Mouse (Mus musculus) megakaryocyte progenitor cell, adult 5-6 weeks (primary cell): ENCODE results near the gene Gpr37l1. TPM values are rescaled to one million over a fixed set of nuclear protein-coding genes. Genes with fewer than 3 reads are reported as not detected.

Experiments used
- ATAC-seq: replicated peaks from 2 replicates; pipeline ENCODE4 v1.8.0; 2016; ENCODE audit warnings: mild to moderate bottlenecking, moderate TSS enrichment, inconsistent platforms; ENCODE audit not compliant: poor library complexity
- total RNA-seq, 2 experiments: library from RNA; stranded (forward) in 1 of 2; stranded (reverse) in 1 of 2; fragments of 157-497, 149-512 nt in 1 of 2; fragments of 200-1000 nt in 1 of 2; gene quantifications; 2 replicates each; pipeline versions ENCODE4 v1.2.3 to v1.2.4; 2015 to 2017

Gpr37l1 gene
- total RNA-seq, 2 experiments from 2014 or later = not detected

DNA sequence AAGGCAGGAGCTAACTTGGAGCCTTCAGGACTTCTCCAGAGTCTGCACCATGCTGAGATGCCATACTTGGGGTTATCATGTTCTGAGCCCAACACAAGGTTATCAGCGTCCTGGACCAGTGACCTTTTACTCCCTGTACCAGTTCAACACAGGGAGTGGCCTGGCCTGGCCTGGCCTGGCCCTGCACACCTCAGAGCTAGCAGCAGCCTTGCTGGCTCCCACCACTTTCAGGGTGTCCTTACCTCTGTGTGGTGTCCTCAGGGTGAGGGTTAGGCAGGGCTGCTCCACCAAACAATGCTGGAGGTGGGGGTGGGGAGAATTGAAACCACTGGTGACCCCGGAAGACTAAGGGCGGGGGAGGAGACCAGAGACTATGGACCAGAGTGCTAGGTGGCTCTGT is 15.5 kb upstream of the Gpr37l1 start:
- ATAC-seq = no peak

DNA sequence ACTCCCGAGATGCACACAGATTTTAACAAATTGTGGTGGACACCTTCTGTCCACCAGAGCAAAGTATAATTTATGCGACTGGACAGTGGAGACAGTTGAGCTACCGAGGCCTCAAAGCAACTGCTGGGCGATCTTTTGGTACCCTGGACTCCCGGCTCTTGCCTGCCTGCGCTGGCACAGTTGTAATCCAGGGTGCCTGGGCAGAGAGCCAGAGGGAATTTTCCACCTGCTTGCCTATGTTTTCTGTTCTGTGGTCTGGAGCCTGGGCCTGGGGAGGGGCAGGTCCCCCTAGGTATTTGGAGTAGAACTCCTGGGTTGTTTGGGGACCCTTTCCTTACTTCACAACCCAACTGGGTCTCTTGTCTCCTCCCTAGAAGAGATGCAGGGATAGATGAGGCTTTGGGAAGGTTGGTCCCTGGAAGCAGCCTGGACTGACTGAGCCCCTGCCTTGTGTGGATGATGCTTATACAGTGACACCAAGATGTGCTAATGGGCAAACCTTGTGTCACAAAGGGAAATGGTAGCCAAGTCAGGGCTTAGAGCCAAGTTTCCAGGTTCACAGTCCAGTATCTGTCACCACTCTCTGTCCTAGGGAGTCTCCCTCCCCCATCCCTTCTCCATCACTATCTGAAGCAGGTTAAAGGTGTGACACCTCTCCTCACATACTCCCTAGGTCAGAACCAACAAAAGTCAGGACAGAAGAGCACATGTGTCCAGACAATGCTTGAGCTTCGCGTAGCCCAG is 14.6 kb upstream of the Gpr37l1 start:
- no peak for ATAC-seq

DNA sequence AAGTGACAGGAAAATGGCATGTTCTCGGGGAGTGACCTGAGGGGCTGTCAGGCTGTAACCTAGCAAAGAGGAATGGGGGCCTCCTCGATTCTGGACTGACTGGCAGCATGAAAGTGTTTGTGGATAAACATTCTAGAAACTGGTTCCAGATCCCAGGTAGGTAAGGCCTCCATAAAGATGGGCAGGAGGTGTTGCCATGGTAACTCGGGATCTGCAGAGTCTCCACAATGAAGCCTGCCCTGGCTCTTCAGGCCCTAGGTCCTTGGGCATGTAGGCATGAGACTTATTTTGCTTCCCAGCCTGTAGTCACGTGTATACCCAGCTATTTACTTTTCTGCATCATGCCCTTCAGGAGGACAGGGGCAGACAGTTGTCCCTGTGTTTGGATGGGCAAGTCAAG is 13.8 kb upstream of the Gpr37l1 start:
- ATAC-seq = no peak

DNA sequence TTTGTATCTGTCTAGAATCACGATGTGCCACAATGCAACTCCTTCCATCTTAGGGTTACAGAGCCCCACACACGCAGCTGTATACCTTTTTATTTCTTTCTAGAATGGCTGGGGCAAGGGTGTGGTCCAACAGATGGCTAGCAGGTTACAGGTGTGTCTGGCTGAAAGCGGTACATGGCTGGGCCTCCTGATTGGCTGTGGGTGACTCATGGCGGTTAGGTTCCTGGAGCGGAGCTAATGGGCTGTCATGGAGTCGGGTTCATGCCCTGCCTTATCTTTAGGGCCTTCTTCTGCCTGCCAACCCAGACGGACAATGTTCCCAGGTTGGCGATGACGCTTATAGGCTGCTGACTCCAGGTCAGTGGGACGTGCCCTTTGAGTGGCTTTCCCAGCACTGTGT is 13.3 kb upstream of the Gpr37l1 start:
- ATAC-seq = no peak

DNA sequence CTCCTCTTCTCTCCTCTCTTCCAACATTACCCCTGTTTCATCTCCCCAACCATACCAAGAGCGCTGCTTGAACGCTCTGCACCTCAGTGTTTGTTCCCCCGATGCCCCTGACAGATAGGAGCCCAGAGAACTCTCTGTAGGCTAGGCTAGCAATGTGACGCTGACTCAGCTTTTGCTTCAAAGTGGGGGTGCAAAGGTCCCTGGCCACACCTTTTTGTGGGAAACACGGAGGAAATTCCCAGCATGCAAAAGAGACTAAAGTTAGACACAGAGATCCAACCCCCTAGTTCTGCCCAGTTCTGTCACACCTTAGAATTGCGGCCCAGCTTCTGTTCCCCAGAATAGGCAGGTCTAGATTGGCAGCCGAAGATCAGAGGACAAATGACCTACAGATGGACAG is 11.4 kb upstream of the Gpr37l1 start:
- no peak for ATAC-seq

DNA sequence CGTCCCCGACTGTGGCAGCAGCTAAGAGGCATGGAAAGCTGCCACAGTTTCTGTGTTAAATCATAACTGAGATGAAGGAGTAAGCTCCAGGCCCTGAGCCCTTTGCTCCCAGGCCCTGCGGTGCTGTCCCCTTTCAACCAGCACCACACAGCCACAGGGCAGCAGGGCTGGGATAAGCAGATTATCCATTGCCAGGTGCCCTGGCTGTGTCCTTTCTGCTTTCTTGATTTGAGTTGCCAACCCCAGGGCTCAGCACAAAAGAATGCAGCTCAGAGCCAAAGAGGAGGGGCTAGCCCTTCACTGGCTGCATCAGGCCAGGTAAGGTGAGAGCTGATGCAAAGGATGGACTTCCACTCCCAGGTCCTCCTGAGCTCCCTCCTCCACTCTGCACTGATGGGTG is 10.2 kb upstream of the Gpr37l1 start:
- no peak for ATAC-seq

DNA sequence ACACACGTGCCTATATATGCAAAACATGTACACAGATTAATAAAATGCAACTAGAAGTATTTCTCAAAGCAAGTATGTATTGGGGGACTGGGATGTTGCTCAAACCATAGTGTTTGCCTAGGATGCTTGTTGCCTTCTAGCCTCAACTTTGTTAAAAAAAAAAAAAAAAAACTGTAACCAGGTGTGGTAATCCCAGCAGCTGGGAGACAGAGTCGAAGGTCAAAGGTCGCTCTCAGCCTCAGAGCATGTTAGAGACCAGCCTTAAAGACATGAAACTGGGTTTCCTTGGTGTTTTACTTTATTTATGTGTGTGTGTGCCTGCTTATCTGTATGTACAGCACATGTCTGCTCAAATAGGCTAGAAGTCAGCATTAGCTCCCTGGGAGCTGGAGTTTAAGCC is 7.7 kb upstream of the Gpr37l1 start:
- ATAC-seq = no peak

DNA sequence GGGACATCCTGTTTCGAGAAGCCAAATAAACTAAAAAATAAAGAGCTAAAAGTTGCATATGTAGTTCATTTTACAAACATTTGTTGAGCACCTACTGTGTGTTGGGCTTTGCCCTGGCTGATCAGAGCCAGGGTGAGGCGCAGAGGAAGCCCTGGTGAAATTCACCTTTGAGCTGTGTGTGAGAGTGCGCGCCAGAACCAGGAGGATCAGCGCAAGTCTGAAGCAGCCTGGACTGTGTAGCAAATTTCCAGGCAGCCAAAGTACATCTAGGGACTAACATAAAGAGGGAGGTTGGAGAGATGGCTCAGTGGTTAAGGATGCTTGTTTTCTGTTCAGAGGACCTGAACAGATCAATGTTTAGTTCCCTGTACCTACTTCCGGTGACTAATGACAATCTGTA is 5.8 kb upstream of the Gpr37l1 start:
- no peak for ATAC-seq

DNA sequence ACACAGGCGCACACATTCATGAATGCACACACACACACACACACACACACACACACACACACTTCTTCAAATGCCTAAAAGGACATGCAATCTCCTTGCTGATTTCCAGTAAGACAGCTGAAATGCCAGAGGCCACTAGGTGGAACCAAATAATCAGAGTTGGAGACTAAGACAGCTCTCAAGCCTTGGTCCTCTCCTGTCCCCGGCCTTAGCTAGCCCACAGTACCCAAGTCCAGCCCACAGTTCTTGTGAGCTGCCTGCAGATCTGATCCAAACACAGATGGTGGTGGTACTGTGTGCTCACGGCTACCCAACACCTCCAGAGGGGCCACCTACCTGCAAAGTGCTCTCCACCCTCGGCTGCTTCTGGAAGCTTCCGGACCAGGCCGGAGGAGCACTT is 4.5 kb upstream of the Gpr37l1 start:
- peak; percentile 71 for ATAC-seq

DNA sequence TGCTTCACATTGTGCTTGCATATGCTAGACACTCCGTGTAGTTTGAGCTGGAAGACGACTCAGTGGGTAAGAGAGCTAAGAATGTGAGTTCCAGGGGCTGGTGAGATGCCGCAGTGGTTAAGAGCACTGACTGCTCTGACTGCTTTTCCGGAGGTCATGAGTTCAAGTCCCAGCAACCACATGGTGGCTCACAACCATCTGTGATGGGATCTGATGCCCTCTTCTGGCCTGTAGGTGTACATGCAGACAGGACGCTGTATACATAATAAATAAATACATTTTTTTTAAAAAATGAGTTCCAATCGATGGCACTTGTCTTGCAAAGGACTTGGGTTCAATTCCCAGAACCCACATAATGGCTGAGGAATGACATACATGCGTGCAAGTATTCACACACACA is 3.7 kb upstream of the Gpr37l1 start:
- ATAC-seq = no peak

DNA sequence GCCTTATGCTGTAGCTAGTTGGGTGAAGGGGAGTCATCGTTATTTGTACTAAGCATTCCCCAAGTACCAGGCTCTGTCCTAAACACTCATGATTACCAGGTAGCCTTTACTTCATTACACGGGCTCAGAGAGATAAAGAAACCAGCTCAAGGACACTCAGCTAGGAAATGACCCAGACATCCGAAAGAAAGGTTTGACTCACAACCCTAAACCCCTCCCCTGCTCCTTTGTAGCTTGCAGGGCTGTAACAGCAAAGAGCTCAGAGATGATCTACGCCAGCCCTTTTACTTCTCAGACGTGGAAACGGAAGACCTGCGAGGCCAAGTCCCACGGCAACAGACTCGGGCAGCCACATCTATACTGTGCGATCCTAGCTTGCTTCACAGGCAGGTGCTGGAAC is 2.8 kb upstream of the Gpr37l1 start:
- ATAC-seq = no peak

DNA sequence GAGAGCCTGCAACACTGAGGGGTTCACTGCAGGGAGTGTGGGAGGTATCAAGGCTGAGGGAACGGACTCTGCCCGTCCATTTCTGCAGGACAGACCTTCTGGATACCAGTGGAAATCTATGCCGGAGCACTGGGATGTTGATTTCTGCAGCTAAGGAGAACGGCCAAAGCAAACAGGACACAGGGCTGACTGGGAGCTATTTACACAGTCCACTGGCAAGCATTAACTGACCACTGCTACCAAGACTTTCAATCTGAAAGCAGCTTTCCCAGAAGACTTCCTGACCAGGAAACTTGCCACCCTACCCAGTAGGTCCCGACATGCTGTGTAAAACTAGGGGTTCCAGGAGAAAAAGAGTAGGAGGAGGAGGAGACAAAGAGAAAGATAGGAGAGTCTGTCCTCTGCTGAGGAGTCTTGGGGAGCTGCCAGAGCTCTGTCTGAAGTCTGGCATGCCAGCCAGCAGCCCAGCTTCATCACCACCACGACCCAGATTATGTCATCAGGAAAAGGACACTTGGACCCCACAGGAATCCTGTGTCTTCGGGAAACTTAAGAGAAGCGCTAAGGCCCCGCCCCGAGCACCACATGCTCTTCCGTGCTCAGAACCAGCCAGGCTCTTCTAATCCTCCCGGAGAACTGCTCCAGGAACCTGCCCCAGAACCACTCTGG is 2.2 kb upstream of the Gpr37l1 start:
- ATAC-seq = no peak

DNA sequence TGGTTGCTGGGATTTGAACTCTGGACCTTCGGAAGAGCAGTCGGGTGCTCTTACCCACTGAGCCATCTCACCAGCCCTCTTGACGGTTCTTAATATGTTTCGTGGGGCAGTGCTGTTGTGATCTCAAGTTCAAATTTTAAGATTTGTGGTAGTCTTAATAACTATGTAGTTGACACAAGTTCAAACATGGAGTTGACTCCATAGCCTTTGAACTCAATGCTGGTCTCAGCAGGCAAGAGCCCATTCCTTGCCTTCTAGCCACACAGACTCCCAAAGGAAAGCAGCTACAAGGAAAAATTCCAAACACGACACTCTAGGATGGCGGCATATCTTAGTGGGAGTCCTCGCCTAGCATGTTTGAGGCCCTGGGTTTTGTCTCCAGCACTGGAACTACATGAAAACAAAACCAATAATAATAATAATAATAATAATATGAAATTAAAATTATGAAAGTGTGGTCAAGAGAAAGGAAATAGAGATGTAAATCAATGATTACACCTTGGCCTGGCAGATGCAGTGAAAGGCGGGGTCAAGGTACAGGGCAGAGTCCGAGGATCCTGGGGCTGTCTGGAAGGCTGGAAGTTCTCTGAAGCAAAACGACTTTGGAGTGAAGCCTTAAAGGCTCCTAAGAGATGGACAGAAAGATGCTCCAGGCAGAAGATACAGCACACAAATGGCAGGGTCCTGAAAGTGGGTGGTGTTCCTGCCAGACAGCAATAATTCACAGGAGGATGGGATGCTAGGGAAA is 1.1 kb upstream of the Gpr37l1 start:
- ATAC-seq = no peak

DNA sequence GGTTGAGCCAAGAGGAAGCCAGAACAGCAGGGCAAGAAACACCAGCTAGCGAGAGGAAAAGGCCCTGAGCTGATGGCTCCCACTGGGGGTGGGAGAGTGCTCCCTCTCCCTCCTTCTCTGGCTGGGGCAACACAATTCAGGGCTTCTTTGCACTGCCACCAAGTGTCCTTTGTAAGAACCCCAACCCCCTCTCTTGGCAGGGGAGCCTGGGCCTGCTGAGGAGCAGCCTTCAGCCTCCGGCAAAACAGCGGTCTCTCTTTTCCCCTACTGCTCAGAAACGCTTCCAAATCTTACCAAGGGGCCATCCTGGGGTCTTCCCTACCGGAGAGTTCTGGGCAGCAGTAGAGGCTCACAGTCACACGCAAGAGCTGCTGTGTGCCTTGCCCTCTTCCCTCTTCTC is 4.8 kb downstream of the Gpr37l1 start:
- no peak for ATAC-seq

DNA sequence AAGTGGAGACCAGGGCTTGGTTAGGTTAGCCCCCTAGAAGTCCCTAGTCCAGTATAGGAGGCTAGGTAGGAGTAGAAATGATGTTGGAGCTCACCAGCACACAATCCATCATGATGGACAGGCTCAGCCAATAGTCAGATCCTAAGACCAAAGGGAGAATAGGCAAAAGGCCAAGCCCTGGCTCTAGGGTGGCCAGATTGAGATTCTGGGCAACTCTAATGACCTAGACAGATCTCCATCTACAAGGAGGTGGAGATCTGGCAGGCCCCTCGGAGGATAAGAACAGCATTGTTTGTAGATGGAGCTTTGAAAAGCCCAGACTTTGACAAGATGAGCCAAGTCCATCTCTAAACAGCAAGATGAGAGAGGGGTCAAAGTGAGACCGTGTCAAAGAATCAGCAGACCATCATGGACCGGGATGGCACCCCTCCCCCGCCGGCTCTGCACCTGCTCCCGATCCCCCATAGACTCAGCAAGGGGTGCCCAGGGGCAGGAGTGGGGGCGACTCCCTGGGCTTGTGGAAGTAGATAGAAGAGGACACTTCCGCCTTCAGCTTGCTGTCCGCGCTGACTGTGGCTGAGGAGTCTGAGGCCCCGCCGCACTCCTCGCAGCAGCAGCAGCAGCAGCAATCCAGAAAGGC is 7.0 kb downstream of the Gpr37l1 start:
- ATAC-seq = no peak

DNA sequence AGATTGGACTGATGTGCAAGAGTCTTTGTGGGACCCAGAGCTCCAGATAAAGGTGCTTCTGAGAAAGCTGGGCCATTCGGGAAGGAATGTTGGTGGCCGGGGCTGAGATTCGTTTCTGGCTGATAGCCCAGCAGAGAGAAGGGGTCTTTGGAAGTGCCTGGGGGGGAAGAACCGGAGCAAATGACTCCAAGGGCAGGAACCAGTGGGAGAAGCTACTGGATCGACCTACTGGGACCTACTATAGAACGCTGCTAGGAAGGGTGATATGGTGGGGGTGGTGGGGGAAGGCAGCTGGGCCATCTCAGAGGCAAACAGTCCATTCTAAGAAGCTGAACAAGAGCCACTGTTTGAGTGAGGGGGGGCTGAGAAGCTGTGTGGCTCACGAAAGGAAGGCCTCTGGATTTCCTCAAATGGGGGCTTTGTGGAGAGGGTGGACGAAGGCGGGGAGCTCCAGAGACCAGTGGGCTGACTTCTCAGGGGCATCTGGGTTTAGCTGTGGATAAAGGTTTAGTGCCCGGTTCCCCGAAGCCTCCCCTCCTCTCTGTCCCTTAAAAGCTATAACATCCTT is 7.8 kb downstream of the Gpr37l1 start:
- no peak for ATAC-seq

DNA sequence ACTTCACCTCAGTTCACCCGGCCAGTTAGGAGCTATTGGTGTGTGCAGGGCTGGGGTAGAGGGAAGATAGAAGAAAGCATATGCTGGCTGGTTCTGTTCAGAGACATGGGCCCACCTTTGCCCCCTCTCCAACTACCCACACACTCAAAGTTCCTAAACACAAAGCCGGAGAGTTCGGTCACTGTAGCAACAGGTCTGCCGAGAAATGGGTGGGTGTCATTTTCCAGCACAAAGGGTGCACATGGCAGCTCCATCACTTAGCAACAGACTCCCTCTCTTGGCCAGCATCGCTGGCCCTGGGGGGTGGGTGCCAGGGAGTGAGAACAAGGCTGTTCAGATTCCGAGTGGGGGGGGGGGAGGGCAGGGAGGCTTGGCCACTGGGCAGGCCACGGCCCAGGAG is 8.4 kb downstream of the Gpr37l1 start:
- no peak for ATAC-seq

DNA sequence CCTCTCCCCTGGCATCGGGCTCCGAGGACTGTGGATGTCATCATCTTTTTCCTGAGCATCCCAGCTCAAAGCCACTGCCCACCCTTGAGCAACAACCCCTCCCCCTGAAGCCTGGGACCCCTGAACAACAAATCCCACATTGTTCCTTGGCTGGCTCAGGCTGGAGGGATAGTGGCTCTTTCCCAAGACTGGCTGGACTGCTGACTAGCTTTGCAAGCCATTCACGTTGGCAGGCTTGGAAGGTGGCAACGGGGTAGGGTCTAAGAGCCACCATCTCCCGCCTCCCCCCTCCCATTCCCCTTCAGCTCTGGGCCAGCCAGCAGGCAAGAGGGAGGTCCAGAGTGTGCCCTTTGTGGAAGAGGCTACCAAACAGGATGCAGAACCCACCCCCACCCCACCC is 8.8 kb downstream of the Gpr37l1 start:
- no peak for ATAC-seq

DNA sequence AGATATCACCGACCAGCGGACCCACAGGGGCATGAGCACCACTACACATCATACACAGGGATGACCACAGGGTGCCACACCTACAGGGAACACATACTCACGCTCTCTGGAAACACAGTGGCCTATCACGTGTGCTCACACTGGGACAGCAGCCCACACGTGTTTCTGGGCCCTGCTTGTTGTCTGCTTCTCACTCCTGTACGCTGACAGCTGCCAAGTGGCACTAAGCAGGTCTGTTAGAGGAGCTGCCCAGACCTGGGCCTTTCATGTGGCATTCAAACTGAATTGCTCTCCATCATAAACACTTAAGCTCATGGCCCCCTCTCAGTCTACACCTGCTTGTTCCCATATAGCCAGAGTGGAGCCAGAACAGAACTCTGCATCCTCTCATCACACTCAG is 11.2 kb downstream of the Gpr37l1 start:
- ATAC-seq = no peak

DNA sequence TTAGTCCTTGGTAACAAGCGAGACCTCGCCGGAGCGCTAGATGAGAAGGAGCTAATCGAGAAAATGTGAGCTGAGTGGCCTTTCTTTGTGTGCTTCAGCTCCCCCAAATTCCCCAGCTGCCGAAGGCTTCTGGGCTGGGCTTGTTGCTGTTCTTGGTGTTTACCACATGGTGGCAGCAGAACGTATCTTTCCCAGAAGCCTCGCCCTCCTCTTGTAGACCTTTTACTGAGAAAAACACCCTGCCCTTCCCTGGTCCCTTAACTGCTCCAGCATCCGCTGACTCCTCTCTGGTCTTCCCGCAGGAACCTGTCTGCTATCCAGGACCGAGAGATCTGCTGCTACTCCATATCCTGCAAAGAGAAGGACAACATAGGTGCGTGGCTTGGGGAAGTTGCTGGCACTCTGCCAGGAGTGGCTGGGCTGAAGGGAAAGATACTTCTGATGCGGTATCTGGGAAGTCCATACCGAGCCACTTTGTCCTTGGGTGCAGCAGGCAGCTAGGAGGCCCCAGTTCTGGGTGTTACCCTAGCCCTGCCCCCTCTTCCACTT is 13.0 kb downstream of the Gpr37l1 start:
- peak; percentile 98 for ATAC-seq

DNA sequence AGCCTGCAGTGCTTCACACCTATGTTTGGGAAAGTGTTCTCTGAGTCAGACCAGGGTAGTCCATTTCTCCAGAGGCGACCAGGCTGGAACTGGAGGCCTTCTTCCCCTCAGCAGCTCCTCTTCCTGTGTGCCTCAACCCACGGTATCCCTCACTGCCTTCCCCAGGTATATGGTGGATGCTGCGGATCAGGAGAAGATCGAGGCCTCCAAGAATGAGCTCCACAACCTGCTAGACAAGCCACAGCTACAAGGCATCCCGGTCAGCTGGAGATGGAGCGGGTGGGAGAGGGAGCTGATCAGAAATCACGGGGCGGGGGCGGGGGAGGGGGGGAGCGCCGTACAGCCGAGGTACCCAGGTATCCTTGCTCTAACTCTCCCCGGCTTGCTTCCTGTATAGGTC is 13.5 kb downstream of the Gpr37l1 start:
- no peak for ATAC-seq
